Mouse (Mus musculus): Measurements from ENCODE around the gene Eci2. TPM values are rescaled to one million over a fixed set of nuclear protein-coding genes. Genes with fewer than 3 reads are reported as not detected.
A peak's percentile ranks its signal among the peaks of the same experiment; 100 is the strongest.
"Not testable (repeated sequence)": the region's sequence is repeated elsewhere in the genome, so short reads cannot be mapped to it uniquely, and the experiment has no call there.

The Eci2 gene
- polyA plus RNA-seq, 1 experiment from 2014 or later = 135 TPM

DNA sequence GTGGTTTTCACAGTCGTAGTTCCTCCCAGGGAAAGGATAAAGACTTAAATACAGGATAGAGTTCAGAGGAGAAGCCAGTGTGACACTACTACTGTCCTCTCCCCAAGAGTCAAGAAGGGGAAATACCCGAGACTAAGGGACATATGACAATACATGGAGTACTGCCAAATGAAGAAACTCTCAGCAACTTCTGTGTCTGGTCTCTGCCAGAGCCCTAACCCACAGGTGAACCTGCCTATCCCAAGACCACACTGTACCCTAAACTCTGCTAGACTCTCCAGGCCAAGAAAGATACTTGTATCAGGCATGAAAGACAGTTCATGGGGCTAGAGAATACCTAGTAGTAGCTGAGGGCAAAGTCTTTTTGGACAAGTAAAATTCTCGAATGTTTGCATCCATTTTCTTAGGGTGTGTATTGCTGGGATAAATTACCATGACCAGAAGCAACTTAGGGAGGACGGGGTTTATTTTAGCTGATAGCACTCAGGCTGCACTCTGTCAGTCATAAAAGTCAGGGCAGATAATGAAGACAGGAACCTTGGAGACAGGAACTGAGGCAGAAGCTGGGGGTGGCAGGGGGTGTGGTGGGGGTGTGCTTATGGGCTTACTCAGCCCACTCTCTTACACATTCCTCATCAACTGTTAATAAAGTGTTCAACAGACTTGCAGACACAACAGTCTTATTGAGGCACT, 35.2 kb downstream of the Eci2 start:
- H3K4me3 ChIP-seq = no peak overlapping the region
- H3K9ac ChIP-seq = no peak overlapping the region
- H3K27me3 ChIP-seq = no peaks in the 10 kb centered on the region
- H3K4me2 ChIP-seq = no peak overlapping the region
- no peak for ATAC-seq (replicated peaks; ENCODE audit: insufficient number of reproducible peaks, insufficient read depth, low FRiP score, low read depth)
- H3K27ac ChIP-seq = no peak overlapping the region
- H3K9me3 ChIP-seq (replicated peaks) = no peaks in the 10 kb centered on the region
- 62% methylated on average over 4 of the region's 4 CpGs for WGBS
- H3K4me1 ChIP-seq (replicated peaks) = peaks cover 16% of the 10 kb centered on the region
- peaks cover 36% of the 10 kb centered on the region for H3K36me3 ChIP-seq

DNA sequence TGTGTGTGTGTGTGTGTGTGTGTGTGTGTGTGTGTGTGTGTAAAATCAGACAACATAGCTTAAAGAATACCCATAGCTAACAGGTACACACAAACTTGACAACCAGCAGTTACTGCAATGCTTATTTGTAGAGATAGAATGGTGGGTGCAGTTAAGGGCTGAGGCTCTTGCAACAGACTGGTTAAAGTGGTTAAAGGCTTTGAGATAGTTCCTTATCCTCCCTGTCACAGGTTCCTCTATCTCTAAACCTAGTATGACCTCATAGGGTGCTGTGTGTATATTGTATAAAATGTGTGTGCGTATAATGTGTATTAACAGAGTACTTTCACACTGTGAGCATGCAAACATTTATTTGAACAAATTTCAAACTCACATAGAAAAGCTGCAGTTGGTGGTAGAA, 43.4 kb downstream of the Eci2 start:
- H3K4me1 ChIP-seq (replicated peaks); H3K27me3 ChIP-seq; H3K4me3 ChIP-seq; H3K9ac ChIP-seq; H3K9me3 ChIP-seq (replicated peaks); H3K27ac ChIP-seq; H3K4me2 ChIP-seq; ATAC-seq (replicated peaks; ENCODE audit: insufficient number of reproducible peaks, insufficient read depth, low FRiP score, low read depth): not testable (repeated sequence)
- H3K36me3 ChIP-seq = peaks cover 86% of the 10 kb centered on the region
- WGBS = 97% methylated on average over 1 of the region's 1 CpGs

DNA sequence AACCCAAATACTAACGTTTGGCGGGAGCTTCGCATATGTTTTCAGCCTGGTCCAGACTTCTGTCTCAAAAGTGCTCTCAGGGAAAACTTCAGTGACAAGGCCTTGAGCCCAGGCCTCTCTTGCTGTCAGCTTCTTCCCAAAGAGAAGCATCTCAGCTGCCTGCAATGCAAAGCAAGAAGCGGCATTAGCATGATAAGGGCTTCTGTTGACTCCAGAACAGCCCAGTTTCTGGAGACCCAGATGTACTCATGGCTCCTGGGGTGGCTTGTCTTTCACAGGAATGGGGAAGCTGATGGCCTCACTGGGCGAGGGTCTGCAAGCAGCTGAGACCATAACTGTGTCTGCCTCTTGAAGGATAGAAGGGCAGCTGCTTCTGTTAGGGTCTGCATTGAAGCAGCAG, 48.3 kb downstream of the Eci2 start:
- H3K4me1 ChIP-seq (replicated peaks); H3K9me3 ChIP-seq (replicated peaks); H3K9ac ChIP-seq; H3K4me3 ChIP-seq; ATAC-seq (replicated peaks; ENCODE audit: insufficient number of reproducible peaks, insufficient read depth, low FRiP score, low read depth); H3K4me2 ChIP-seq; H3K27me3 ChIP-seq; H3K27ac ChIP-seq: not testable (repeated sequence)
- WGBS = 78% methylated on average over 5 of the region's 5 CpGs
- peaks cover 59% of the 10 kb centered on the region for H3K36me3 ChIP-seq

DNA sequence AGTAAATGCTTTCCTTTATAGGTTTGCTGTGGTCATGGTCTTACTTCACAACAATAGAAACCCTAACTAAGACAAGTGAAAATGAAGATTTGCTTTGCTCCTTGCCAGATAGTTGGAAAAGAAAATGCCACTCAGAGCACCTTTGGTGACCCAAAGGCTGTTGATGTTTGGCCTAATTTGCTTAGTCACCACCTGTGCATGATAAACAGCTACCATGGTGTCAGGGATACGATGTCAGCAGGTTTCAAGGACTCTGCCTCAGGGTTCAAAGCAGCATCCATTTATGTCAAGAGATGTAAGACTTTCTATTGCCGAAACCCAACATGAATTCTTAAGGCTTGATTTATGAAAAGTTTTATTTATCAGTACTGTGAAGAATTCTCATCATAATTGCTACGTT, 49.5 kb downstream of the Eci2 start:
- Histone ChIP-seq H3K4me2 (no peak overlapping the region), H3K4me3 (no peak overlapping the region), H3K27ac (no peak overlapping the region), H3K9ac (no peak overlapping the region), H3K36me3 (peaks cover 54% of the 10 kb centered on the region), H3K9me3 (replicated peaks) (no peaks in the 10 kb centered on the region), H3K4me1 (replicated peaks) (no peaks in the 10 kb centered on the region), H3K27me3 (no peaks in the 10 kb centered on the region)
- ATAC-seq (replicated peaks; ENCODE audit: insufficient number of reproducible peaks, insufficient read depth, low FRiP score, low read depth) = no peak
- WGBS = 85% methylated on average over 3 of the region's 3 CpGs

DNA sequence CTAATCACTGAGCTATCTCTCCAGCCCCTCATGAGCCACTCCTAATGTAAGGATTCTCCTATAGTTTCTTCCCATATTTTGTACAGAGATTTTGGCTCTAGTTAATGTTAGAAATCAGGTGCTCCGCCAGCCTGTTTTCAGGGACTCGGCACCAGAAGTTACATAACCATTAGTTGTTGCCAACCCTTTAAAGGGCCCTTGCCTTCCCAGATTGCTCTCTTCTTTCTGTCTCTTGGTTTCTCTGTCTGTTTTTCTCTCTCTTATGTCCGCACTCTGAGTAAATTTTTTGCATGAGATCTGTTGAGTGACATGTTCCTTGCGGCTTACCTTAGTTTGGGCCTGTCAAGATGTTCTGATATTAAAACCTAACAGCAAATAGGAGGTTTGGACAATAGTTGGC, 50.8 kb downstream of the Eci2 start:
- no peaks in the 10 kb centered on the region for H3K9me3 ChIP-seq (replicated peaks)
- no peak overlapping the region for H3K27ac ChIP-seq
- H3K4me3 ChIP-seq = no peak overlapping the region
- 86% methylated on average over 4 of the region's 4 CpGs for whole genome bisulfite sequencing
- no peak for ATAC-seq (replicated peaks; ENCODE audit: insufficient number of reproducible peaks, insufficient read depth, low FRiP score, low read depth)
- H3K27me3 ChIP-seq = no peaks in the 10 kb centered on the region
- no peak overlapping the region for H3K4me2 ChIP-seq
- H3K36me3 ChIP-seq = peaks cover 42% of the 10 kb centered on the region
- no peak overlapping the region for H3K9ac ChIP-seq
- H3K4me1 ChIP-seq (replicated peaks) = no peaks in the 10 kb centered on the region

DNA sequence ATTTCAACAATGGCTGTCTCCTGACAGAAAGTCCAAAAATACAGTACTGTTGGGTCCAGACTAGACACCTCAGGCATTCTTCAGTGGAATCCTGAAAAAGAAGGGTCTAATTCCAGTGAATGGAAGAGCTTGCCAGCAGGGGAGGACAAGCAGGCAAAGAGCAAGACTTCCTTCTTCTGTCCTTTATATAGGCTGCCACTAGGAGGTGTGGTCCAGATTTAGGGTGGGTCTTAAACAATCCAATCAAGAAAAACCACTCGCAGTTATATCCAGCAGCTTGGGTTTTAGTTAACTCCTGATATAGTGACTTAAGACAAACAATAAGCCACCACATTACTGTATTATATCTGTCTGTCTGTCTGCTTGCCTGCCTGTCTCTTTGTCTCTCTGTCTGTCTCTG, 53.1 kb downstream of the Eci2 start:
- ATAC-seq (replicated peaks; ENCODE audit: insufficient number of reproducible peaks, insufficient read depth, low FRiP score, low read depth) = no peak
- Histone ChIP-seq H3K9me3 (replicated peaks) (no peaks in the 10 kb centered on the region), H3K36me3 (peaks cover 20% of the 10 kb centered on the region), H3K27me3 (no peaks in the 10 kb centered on the region), H3K4me3 (no peak overlapping the region), H3K27ac (no peak overlapping the region), H3K4me2 (no peak overlapping the region), H3K4me1 (replicated peaks) (no peaks in the 10 kb centered on the region), H3K9ac (no peak overlapping the region)
- WGBS = 29% methylated on average over 1 of the region's 1 CpGs

DNA sequence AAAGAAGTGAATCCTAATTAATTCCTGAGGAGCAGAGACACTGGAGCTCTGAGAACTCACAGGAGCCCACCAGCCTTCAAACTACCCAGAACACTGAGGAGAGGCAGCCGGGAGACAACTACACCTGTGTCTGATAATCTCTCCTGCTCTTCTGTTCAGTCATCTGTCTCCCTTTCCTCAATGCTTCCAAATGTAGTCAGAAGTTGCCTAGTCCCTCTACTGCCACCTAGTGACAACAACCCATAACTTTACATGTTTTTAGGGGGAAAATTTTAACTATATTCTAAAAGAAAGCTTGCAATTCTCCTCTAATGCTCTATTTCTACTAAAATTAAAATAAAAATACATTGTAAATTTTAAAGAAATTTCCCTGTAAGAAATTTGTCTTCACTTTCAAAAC, 53.7 kb downstream of the Eci2 start:
- H3K9ac ChIP-seq = no peak overlapping the region
- no peaks in the 10 kb centered on the region for H3K9me3 ChIP-seq (replicated peaks)
- H3K27me3 ChIP-seq = no peaks in the 10 kb centered on the region
- H3K4me1 ChIP-seq (replicated peaks) = no peaks in the 10 kb centered on the region
- H3K36me3 ChIP-seq = peaks cover 14% of the 10 kb centered on the region
- ATAC-seq (replicated peaks; ENCODE audit: insufficient number of reproducible peaks, insufficient read depth, low FRiP score, low read depth) = no peak
- no peak overlapping the region for H3K4me3 ChIP-seq
- 22% methylated on average over 1 of the region's 1 CpGs for WGBS
- H3K4me2 ChIP-seq = no peak overlapping the region
- H3K27ac ChIP-seq = no peak overlapping the region

DNA sequence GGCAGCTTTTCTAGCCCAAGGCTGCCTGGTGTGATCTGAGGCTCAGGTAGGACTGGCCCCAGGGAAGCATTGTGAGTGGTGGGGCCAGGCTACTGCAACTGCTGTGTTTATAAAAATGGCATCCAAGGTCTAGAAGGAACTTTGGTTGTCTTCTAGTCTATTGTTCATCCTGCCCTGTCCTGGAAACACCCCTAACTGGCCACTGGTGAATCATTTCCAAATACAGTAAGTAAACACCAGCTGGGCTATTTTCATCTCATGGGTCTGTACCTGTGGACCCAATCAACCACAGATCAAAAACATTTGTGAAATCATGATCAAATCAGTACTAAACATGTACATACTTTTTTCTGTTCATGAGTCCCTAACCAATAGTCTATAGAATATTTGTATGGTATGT, 54.4 kb downstream of the Eci2 start:
- H3K36me3 ChIP-seq; H3K27ac ChIP-seq; H3K4me3 ChIP-seq; H3K4me1 ChIP-seq (replicated peaks); H3K27me3 ChIP-seq; H3K9ac ChIP-seq; H3K4me2 ChIP-seq; H3K9me3 ChIP-seq (replicated peaks); ATAC-seq (replicated peaks; ENCODE audit: insufficient number of reproducible peaks, insufficient read depth, low FRiP score, low read depth): not testable (repeated sequence)

DNA sequence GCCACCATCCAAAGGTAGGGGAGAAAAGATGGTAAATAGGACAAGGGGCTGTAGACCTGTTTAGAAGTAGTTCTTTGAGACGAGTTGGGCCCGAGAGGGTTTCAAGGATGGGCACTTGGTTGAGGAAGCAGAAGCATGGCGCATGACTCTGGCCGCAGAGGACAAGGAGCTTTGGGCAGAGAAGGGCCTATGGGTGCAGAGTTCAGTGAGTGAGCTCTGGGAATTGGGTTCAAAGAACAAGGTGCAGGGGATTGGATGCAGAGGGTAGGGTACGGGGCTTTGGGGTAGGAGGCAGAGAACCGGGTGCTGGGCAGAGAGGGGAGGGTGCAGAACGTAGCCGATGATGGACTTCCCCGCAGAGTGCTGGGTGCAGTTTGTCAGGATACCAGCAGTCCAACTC, 61.2 kb downstream of the Eci2 start:
- not testable (repeated sequence) for H3K9me3 ChIP-seq (replicated peaks); H3K27ac ChIP-seq; H3K9ac ChIP-seq; H3K4me2 ChIP-seq; H3K36me3 ChIP-seq; H3K4me3 ChIP-seq; ATAC-seq (replicated peaks; ENCODE audit: insufficient number of reproducible peaks, insufficient read depth, low FRiP score, low read depth)
- 72% methylated on average over 9 of the region's 9 CpGs for WGBS
- Histone ChIP-seq H3K27me3 (peaks cover 13% of the 10 kb centered on the region), H3K4me1 (replicated peaks) (peaks cover 12% of the 10 kb centered on the region)

DNA sequence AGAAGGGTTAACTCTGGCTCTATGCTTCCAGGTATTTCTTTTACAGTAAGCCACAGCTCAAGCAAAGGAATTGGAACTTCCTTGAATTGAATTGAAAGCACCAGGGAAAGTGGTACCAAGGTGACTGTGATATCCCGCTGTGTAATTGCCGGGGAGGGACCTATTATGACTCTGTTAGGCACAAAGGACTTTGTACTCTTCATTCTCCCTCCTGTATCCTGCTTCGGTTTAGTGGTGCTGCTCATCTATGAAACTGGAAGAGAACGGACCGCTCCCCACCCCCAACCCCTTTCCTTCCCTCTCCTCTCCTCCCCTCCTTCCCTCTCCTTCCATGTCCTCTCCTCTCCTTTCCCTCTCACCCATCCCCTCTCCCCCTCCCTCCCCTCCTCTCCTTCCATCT, 62.0 kb downstream of the Eci2 start:
- Histone ChIP-seq H3K4me2 (peak overlapping the region; percentile 92), H3K36me3 (no peaks in the 10 kb centered on the region), H3K27me3 (peaks cover 13% of the 10 kb centered on the region), H3K9me3 (replicated peaks) (no peaks in the 10 kb centered on the region), H3K27ac (no peak overlapping the region), H3K4me3 (peak overlapping the region; percentile 55), H3K4me1 (replicated peaks) (peaks cover 12% of the 10 kb centered on the region), H3K9ac (no peak overlapping the region)
- WGBS = 18% methylated on average over 5 of the region's 5 CpGs
- no peak for ATAC-seq (replicated peaks; ENCODE audit: insufficient number of reproducible peaks, insufficient read depth, low FRiP score, low read depth)

DNA sequence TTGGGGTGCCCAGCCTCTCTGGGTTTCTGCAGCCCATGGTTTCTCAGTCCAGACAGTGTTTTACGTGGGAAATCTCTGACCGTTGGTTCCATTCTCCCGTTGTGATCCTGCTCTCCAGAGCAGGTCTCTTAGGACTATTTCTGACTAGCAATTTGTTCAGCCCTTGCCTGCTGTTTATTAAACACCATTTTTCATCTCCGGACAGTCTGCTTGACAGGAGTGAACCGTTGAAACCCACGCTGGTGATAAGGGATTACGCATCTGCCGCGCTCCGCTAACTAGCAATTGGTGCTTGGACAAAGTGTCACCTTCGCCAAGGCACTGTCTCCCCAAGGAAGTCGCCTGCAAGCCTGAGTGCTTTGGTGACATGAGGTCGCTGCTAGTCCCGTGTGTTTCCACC, 62.5 kb downstream of the Eci2 start:
- Histone ChIP-seq H3K4me1 (replicated peaks) (peaks cover 12% of the 10 kb centered on the region), H3K27ac (no peak overlapping the region), H3K9ac (no peak overlapping the region), H3K4me3 (peak overlapping the region; percentile 55), H3K27me3 (peaks cover 13% of the 10 kb centered on the region), H3K36me3 (no peaks in the 10 kb centered on the region), H3K4me2 (peak overlapping the region; percentile 92), H3K9me3 (replicated peaks) (no peaks in the 10 kb centered on the region)
- no peak for ATAC-seq (replicated peaks; ENCODE audit: insufficient number of reproducible peaks, insufficient read depth, low FRiP score, low read depth)
- 7% methylated on average over 14 of the region's 14 CpGs for WGBS

DNA sequence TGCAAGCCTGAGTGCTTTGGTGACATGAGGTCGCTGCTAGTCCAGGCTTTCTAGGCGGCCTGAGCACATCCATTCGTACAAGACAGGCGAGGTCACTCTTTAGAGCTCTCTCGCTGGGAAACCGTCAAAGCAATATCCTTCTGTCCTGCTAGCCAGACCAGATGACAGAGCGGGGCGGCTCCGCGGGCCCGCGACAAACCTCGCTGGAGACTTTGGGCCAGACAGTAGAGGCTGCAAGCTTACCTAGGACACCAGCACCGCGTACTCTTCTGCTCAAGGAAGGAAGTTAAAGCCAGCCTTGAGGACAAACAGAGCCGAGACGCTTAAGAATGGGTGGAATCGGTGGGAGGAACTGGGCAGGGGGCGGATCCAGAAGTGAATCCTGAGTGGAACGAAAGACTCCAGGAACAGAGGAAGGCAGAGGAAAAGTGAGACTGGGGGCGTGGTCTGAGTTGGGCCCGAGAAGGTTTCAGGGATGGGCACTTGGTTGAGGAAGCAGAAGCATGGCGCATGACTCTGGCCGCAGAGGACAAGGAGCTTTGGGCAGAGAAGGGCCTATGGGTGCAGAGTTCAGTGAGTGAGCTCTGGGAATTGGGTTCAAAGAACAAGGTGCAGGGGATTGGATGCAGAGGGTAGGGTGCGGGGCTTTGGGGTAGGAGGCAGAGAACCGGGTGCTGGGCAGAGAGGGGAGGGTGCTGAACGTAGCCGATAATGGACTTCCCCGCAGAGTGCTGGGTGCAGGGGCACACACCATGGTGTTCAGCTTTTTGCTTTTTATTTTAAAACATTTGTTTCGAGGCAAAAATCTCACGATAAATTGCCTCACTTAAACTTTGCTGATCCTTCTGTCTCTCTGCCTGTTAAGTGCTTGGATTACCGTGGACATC, 63.1 kb downstream of the Eci2 start, which contains the start of gene Eci3:
Gene Eci3, minus strand, starts transcription at position 300 of the 887 bp plus-strand sequence.
- Histone ChIP-seq H3K4me2 (peak within 1 kb of the TSS; percentile 92), H3K27ac (no peak within 1 kb of the TSS), H3K9me3 (replicated peaks) (no peaks in the 10 kb centered on the region), H3K4me1 (replicated peaks) (peaks cover 12% of the 10 kb centered on the region), H3K9ac (peak within 1 kb of the TSS; percentile 56), H3K4me3 (peak within 1 kb of the TSS; percentile 55), H3K27me3 (peaks cover 13% of the 10 kb centered on the region), H3K36me3 (no peaks in the 10 kb centered on the region)
- ATAC-seq (replicated peaks; ENCODE audit: insufficient number of reproducible peaks, insufficient read depth, low FRiP score, low read depth) = no peak
- WGBS = 4% methylated on average over 32 of the region's 32 CpGs

Measured in heart, embryonic 15.5 days (tissue).